Mouse (Mus musculus) cortical plate, adult 2 months (tissue): ENCODE measurements around the gene Tfg.

Experiments used
- CTCF ChIP-seq: fragments of 200-500 bp; IDR thresholded peaks from 2 replicates; pipeline ENCODE4 v1.5.1; 2011; ENCODE audit warnings: mild to moderate bottlenecking, control low read depth, low read length; ENCODE audit not compliant: insufficient read depth; ENCODE audit errors: extremely low read depth
- POLR2A ChIP-seq: fragments of 200-500 bp; IDR thresholded peaks from 2 replicates; pipeline ENCODE4 v1.6.1; 2011; ENCODE audit warnings: mild to moderate bottlenecking, low read length, control low read depth; ENCODE audit not compliant: insufficient read depth; ENCODE audit errors: extremely low read depth

- TF ChIP-seq POLR2A (no peak), CTCF (no peak)
These were observed 70.7 kb downstream of the Tfg start for GRCm38 (mm10) chr16:56646382-56647172.
